Mouse (Mus musculus) myocyte (in vitro differentiated cells): ENCODE measurements around the gene Ctbp2.

Experiments
- E2F4 ChIP-seq: IDR thresholded peaks from one replicate; pipeline ENCODE4 v1.6.1; 2011; ENCODE audit warnings: mild to moderate bottlenecking, control low read depth, moderate library complexity; ENCODE audit not compliant: insufficient read depth
- MAX ChIP-seq: IDR thresholded peaks from one replicate; pipeline ENCODE4 v1.6.1; 2011; ENCODE audit warnings: low read depth, mild to moderate bottlenecking, control low read depth
- MYOD1 ChIP-seq, 3 experiments: IDR thresholded peaks; one replicate each; pipeline ENCODE4 v1.6.1; 2011; ENCODE audit warnings: control low read depth in 2 of 3, low read depth in 2 of 3, mild to moderate bottlenecking in 2 of 3, moderate library complexity in 1 of 3; ENCODE audit not compliant: insufficient read length in 2 of 3, control insufficient read depth in 1 of 3
- MYOG ChIP-seq, 3 experiments: IDR thresholded peaks; one replicate each; pipeline ENCODE4 v1.6.1; 2011; ENCODE audit warnings: control low read depth in 2 of 3, low read depth in 2 of 3, mild to moderate bottlenecking in 2 of 3; ENCODE audit not compliant: insufficient read length in 2 of 3, control insufficient read depth in 1 of 3, insufficient read depth in 1 of 3
- POLR2A ChIP-seq: IDR thresholded peaks from one replicate; pipeline ENCODE4 v1.6.1; 2011; ENCODE audit warnings: low read depth, mild to moderate bottlenecking, control low read depth, moderate library complexity; ENCODE audit not compliant: insufficient read length
- POLR2AphosphoS2 ChIP-seq: IDR thresholded peaks from one replicate; pipeline ENCODE4 v1.6.1; 2011; ENCODE audit warnings: low read depth, control low read depth; ENCODE audit not compliant: insufficient read length
- REST ChIP-seq: IDR thresholded peaks from one replicate; pipeline ENCODE4 v1.6.1; 2011; ENCODE audit warnings: mild to moderate bottlenecking, control low read depth, moderate library complexity; ENCODE audit not compliant: insufficient read depth, insufficient read length
- TCF12 ChIP-seq: IDR thresholded peaks from one replicate; pipeline ENCODE4 v1.6.1; 2011; ENCODE audit warnings: mild to moderate bottlenecking, control low read depth; ENCODE audit not compliant: poor library complexity, insufficient read depth, severe bottlenecking

DNA sequence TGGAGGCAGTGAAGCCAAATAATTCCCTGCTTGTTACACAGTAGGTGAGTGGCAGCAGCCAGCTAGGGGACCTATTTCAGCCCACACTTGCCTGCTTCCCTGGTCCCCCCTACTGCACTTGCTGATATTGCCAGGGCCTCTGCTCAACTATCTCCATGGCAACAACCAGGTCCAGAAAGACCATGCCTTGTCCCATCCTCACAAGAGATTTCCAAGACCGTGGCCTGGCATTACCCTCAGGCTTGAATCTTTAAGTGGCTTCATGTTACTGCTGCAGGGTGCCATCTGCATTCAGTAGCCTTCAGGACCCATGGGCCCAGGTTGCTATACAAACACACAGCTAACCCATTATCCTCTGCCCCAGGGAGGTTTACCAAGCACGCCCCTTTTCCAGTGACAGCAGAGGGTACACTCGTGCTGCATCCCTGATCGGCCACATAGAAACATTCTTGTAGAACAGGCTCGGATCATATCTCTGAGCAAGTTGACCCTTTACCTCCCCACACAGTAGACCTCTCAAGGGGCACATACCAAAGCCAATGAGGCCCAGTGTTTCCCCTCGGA lies 129.4 kb downstream of the Ctbp2 start:
- TF ChIP-seq E2F4, result no peak
- TF ChIP-seq TCF12, result no peak
- TF ChIP-seq MAX, result no peak
- no peak for TF ChIP-seq POLR2A
- no peak for TF ChIP-seq REST
- no peak for TF ChIP-seq MYOD1 (IDR thresholded peaks at IDR 0.05; ENCODE audit: control insufficient read depth in 1 of 3, insufficient read length in 2 of 3, low read depth in 2 of 3)
- no peak for TF ChIP-seq POLR2AphosphoS2
- TF ChIP-seq MYOG (IDR thresholded peaks at IDR 0.05; ENCODE audit: control insufficient read depth in 1 of 3, insufficient read depth in 1 of 3, insufficient read length in 2 of 3, low read depth in 2 of 3), result no peak
